In the genomic region with DNA sequence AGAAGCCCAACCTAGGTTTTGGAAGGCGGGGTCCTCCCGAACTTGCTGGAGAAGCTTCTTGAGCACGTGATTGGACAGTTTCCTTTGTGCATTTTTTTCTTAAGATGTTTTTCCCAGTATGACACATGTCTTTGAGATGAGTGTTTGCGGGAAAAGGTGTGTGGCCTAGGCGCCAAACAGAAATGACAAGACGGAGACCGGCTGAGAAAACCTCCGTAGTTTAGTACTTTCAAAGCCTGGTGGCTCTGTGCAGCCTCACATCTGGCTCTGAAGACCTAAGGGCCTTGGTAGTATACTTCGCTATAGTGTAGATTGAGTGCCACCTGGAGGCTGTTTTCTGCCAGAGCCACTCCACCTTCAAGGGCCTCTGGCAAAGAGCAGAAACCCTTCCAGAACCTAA, we compare ENCODE assay signal across 8 mouse cellular contexts. TPM values are rescaled to one million over a fixed set of nuclear protein-coding genes. Genes with fewer than 3 reads are reported as not detected.
DNase-seq lines count a peak whose midpoint lies in the region; ATAC-seq and TF ChIP-seq lines count a peak whose summit lies in the region.

No protein-coding gene starts in this region.

- no peak for ATAC-seq in cerebellum, adult (ENCODE audit: insufficient number of reproducible peaks, low FRiP score, low TSS enrichment)
- no peak for ATAC-seq in hindbrain, embryonic 15.5 days (ENCODE audit: low FRiP score, low read depth)

- no peak overlapping the region for H3K27ac ChIP-seq in cerebellum, adult 2 months (ENCODE audit: insufficient read depth, low read length)
- H3K27ac ChIP-seq in hindbrain, embryonic 15.5 days (replicated peaks): no peak overlapping the region
- H3K27ac ChIP-seq in midbrain, embryonic 10.5 days (replicated peaks): no peak overlapping the region
- H3K27ac ChIP-seq in small intestine, adult 2 months (ENCODE audit: insufficient read depth, low read depth, low read length): no peak overlapping the region

- TF ChIP-seq CTCF in cerebellum, adult 2 months (IDR thresholded peaks at IDR 0.05; ENCODE audit: borderline replicate concordance, insufficient read depth, low read depth, low read length): peak; percentile 42; the same call in 1 of the 2 replicates
- peak; percentile 79; the same call in 1 of the 2 replicates for TF ChIP-seq CTCF in small intestine, adult 2 months (IDR thresholded peaks at IDR 0.05; ENCODE audit: extremely low read depth, insufficient read length, insufficient replicate concordance, low read depth, low read length)

- peak; percentile 53 to 58 for DNase-seq in cerebellum, adult 2 months
- DNase-seq in cerebellum, postnatal 25 days: peak; percentile 50 to 72
- peak; percentile 65 for DNase-seq in gastrocnemius, adult 18-20 months (ENCODE audit: low spot score)
- peak; percentile 52 for DNase-seq in left cerebral cortex, postnatal 4 days
- peak; percentile 71 for DNase-seq in midbrain, embryonic 10.5 days (ENCODE audit: low spot score)

- H3K9ac ChIP-seq in hindbrain, embryonic 15.5 days: no peak overlapping the region

- H3K36me3 ChIP-seq in hindbrain, embryonic 15.5 days: no peaks in the 10 kb centered on the region
- no peaks in the 10 kb centered on the region for H3K36me3 ChIP-seq in midbrain, embryonic 10.5 days
- no peaks in the 10 kb centered on the region for H3K36me3 ChIP-seq in small intestine, adult 2 months (ENCODE audit: control insufficient read depth, insufficient read depth, low read length)

- no peaks in the 10 kb centered on the region for H3K27me3 ChIP-seq in cerebellum, adult 2 months (ENCODE audit: control insufficient read depth, insufficient read depth, low read length)
- no peaks in the 10 kb centered on the region for H3K27me3 ChIP-seq in hindbrain, embryonic 15.5 days
- peaks cover 16% of the 10 kb centered on the region for H3K27me3 ChIP-seq in midbrain, embryonic 10.5 days (ENCODE audit: low read depth, poor library complexity, severe bottlenecking)
- H3K27me3 ChIP-seq in small intestine, adult 2 months (ENCODE audit: control insufficient read depth, insufficient read depth, low read length): no peaks in the 10 kb centered on the region

- H3K4me3 ChIP-seq in cerebellum, adult 2 months (replicated peaks; ENCODE audit: insufficient read depth, low read depth, low read length): no peak overlapping the region
- H3K4me3 ChIP-seq in hindbrain, embryonic 15.5 days: peak overlapping the region; percentile 18; the same call in 1 of the 2 replicates
- peak overlapping the region; percentile 38 for H3K4me3 ChIP-seq in midbrain, embryonic 10.5 days
- H3K4me3 ChIP-seq in small intestine, adult 2 months (ENCODE audit: low read depth, low read length): peak overlapping the region; percentile 36; the same call in 1 of the 2 replicates

- intact Hi-C loops in left cerebral cortex, postnatal 4 days (cut with DNase I): no loop called here

- TF ChIP-seq POLR2A in cerebellum, adult 2 months (IDR thresholded peaks at IDR 0.05; ENCODE audit: borderline replicate concordance, insufficient read depth, low read length): no peak
- no peak for TF ChIP-seq POLR2A in small intestine, adult 2 months (IDR thresholded peaks at IDR 0.05; ENCODE audit: low read depth, low read length)

- H3K4me2 ChIP-seq in hindbrain, embryonic 15.5 days: peak overlapping the region; percentile 48

- WGBS in cerebellum, adult 2 months: 15% methylated on average over 9 of the region's 9 CpGs
- WGBS in hindbrain, embryonic 15.5 days: 8% methylated on average over 9 of the region's 9 CpGs
- 10% methylated on average over 9 of the region's 9 CpGs for WGBS in midbrain, embryonic 10.5 days
- 2% methylated on average over 9 of the region's 9 CpGs for WGBS in small intestine, adult 2 months

- no peaks in the 10 kb centered on the region for H3K9me3 ChIP-seq in hindbrain, embryonic 15.5 days
- H3K9me3 ChIP-seq in midbrain, embryonic 10.5 days (replicated peaks): no peaks in the 10 kb centered on the region

- no peaks in the 10 kb centered on the region; the same call in 1 of the 2 replicates for H3K4me1 ChIP-seq in cerebellum, adult 2 months (ENCODE audit: control insufficient read depth, insufficient read depth, low read length)
- H3K4me1 ChIP-seq in hindbrain, embryonic 15.5 days (replicated peaks): peaks cover 20% of the 10 kb centered on the region
- peaks cover 26% of the 10 kb centered on the region for H3K4me1 ChIP-seq in midbrain, embryonic 10.5 days
- peaks cover 5% of the 10 kb centered on the region for H3K4me1 ChIP-seq in small intestine, adult 2 months (ENCODE audit: control insufficient read depth, insufficient read depth, insufficient read length, low read length)

RNA-seq across cellular contexts. Expression of gene Tia1, which starts 3.0 kb away (rescaled TPM):
- 119 and 133 TPM in 2 replicates for polyA plus RNA-seq in cerebellum, adult 2 months (2012; rRNA removed)
- total RNA-seq in gastrocnemius, adult 18-20 months (2021): 10 to 100 TPM; 19.2 to 20.9 TPM
- 275 and 283 TPM in 2 replicates for polyA plus RNA-seq in hindbrain, embryonic 15.5 days (2015; fragmentation: Nextera tagmentation; extraction: Ambion mirVana)
- 100 to 1,000 TPM; 192 TPM for total RNA-seq in left cerebral cortex, postnatal 4 days (2021)
- 221 and 253 TPM in 2 replicates for polyA plus RNA-seq in midbrain, embryonic 10.5 days (2016; fragmentation: Nextera tagmentation; extraction: Ambion mirVana)
- 3.4 and 6.8 TPM in 2 replicates for polyA plus RNA-seq in small intestine, adult 2 months (2012; rRNA removed)

RNA-seq across cellular contexts. Expression of gene Pcyox1, which starts 4.0 kb away (rescaled TPM):
- polyA plus RNA-seq in cerebellum, adult 2 months (2012; rRNA removed): 59.5 and 61.1 TPM in 2 replicates
- 10 to 100 TPM; 50.6 to 54.0 TPM for total RNA-seq in gastrocnemius, adult 18-20 months (2021)
- polyA plus RNA-seq in hindbrain, embryonic 15.5 days (2015; fragmentation: Nextera tagmentation; extraction: Ambion mirVana): 84.7 and 90.1 TPM in 2 replicates
- total RNA-seq in left cerebral cortex, postnatal 4 days (2021): 100 to 1,000 TPM; 105 to 113 TPM
- 87.9 and 110 TPM in 2 replicates for polyA plus RNA-seq in midbrain, embryonic 10.5 days (2016; fragmentation: Nextera tagmentation; extraction: Ambion mirVana)
- polyA plus RNA-seq in small intestine, adult 2 months (2012; rRNA removed): 8.1 and 10.0 TPM in 2 replicates

RNA-seq across cellular contexts. Expression of gene Gm44790, which starts 25.5 kb away (rescaled TPM):
- 0.82 and 1.1 TPM in 2 replicates for polyA plus RNA-seq in cerebellum, adult 2 months (2012; rRNA removed)
- not detected for total RNA-seq in gastrocnemius, adult 18-20 months (2021)
- 1.2 TPM in 2 replicates for polyA plus RNA-seq in hindbrain, embryonic 15.5 days (2015; fragmentation: Nextera tagmentation; extraction: Ambion mirVana)
- total RNA-seq in left cerebral cortex, postnatal 4 days (2021): not detected
- 0.63 and 0.89 TPM in 2 replicates for polyA plus RNA-seq in midbrain, embryonic 10.5 days (2016; fragmentation: Nextera tagmentation; extraction: Ambion mirVana)
- polyA plus RNA-seq in small intestine, adult 2 months (2012; rRNA removed): 6.5 and 9.2 TPM in 2 replicates

RNA-seq across cellular contexts. Expression of gene Snrpg, which starts 29.9 kb away (rescaled TPM):
- 62.2 and 74.2 TPM in 2 replicates for polyA plus RNA-seq in cerebellum, adult 2 months (2012; rRNA removed)
- total RNA-seq in gastrocnemius, adult 18-20 months (2021): 10 to 100 TPM; 27.9 to 31.6 TPM
- 346 and 401 TPM in 2 replicates for polyA plus RNA-seq in hindbrain, embryonic 15.5 days (2015; fragmentation: Nextera tagmentation; extraction: Ambion mirVana)
- 100 to 1,000 TPM; 120 to 152 TPM for total RNA-seq in left cerebral cortex, postnatal 4 days (2021)
- 799 and 889 TPM in 2 replicates for polyA plus RNA-seq in midbrain, embryonic 10.5 days (2016; fragmentation: Nextera tagmentation; extraction: Ambion mirVana)
- 6.2 and 15.3 TPM in 2 replicates for polyA plus RNA-seq in small intestine, adult 2 months (2012; rRNA removed)

RNA-seq across cellular contexts. Expression of gene Fam136a, which starts 35.5 kb away (rescaled TPM):
- polyA plus RNA-seq in cerebellum, adult 2 months (2012; rRNA removed): 22.4 and 22.6 TPM in 2 replicates
- 10 to 100 TPM; 11.3 to 12.6 TPM for total RNA-seq in gastrocnemius, adult 18-20 months (2021)
- polyA plus RNA-seq in hindbrain, embryonic 15.5 days (2015; fragmentation: Nextera tagmentation; extraction: Ambion mirVana): 106 and 108 TPM in 2 replicates
- total RNA-seq in left cerebral cortex, postnatal 4 days (2021): 10 to 100 TPM; 45.4 to 50.4 TPM
- 169 and 196 TPM in 2 replicates for polyA plus RNA-seq in midbrain, embryonic 10.5 days (2016; fragmentation: Nextera tagmentation; extraction: Ambion mirVana)
- polyA plus RNA-seq in small intestine, adult 2 months (2012; rRNA removed): 14.6 and 15.5 TPM in 2 replicates

Comparison
In these comparisons a context has a peak if more than half of its experiments do, and no peak if none do; other contexts are left out.
1. RNA of gene Tia1, which starts 3.0 kb away (polyA plus RNA-seq): 275 to 283 TPM in hindbrain, embryonic 15.5 days, 221 to 253 TPM in midbrain, embryonic 10.5 days and 119 to 133 TPM in cerebellum, adult 2 months; 3.4 to 6.8 TPM in small intestine, adult 2 months; every median in the first group is over 10 times any median in the second.
2. Peak in every context shown above with its lines, with median percentiles within 50 percentile points of each other: DNase-seq.